Mouse (Mus musculus) layer of hippocampus, adult 18-20 months (tissue): ENCODE measurements around the gene Lpin1. TPM values are rescaled to one million over a fixed set of nuclear protein-coding genes. Genes with fewer than 3 reads are reported as not detected.
A peak's percentile ranks its signal among the peaks of the same experiment; 100 is the strongest.

Experiments
- DNase-seq, 2 experiments: peaks; one replicate each; pipeline ENCODE4 v3.0.0; 2022; ENCODE audit warnings: low spot score in 2 of 2
- total RNA-seq, 2 experiments: library from RNA; stranded (reverse); gene quantifications; 2 replicates each; pipeline ENCODE4 v1.2.3; 2021

The Lpin1 gene
- total RNA-seq, 2 experiments from 2014 or later = 27.3 TPM

- no peak for DNase-seq
Measured at GRCm38 (mm10) chr12:16620230-16620629, 9.5 kb upstream of the Lpin1 start.

GRCm38 (mm10) chr12:16619453-16619852 lies 8.7 kb upstream of the Lpin1 start:
- peak in 1 of 2 experiments; percentile 6 for DNase-seq

GRCm38 (mm10) chr12:16618512-16619274 lies 7.9 kb upstream of the Lpin1 start:
- DNase-seq = peak; percentile 35 to 65

- DNase-seq = peak in 1 of 2 experiments; percentile 27
Measured at GRCm38 (mm10) chr12:16615738-16616137, 5.0 kb upstream of the Lpin1 start.

GRCm38 (mm10) chr12:16614556-16614955 lies 3.8 kb upstream of the Lpin1 start:
- no peak for DNase-seq

GRCm38 (mm10) chr12:16605624-16606023 lies 5.1 kb downstream of the Lpin1 start:
- DNase-seq = peak; percentile 25 to 42

- DNase-seq = no peak
Measured at GRCm38 (mm10) chr12:16602271-16602670, 8.5 kb downstream of the Lpin1 start.

GRCm38 (mm10) chr12:16600374-16600773 lies 10.4 kb downstream of the Lpin1 start:
- no peak for DNase-seq

- no peak for DNase-seq
Measured at GRCm38 (mm10) chr12:16599359-16599758, 11.4 kb downstream of the Lpin1 start.

GRCm38 (mm10) chr12:16593761-16594160 lies 17.0 kb downstream of the Lpin1 start:
- no peak for DNase-seq

- DNase-seq = no peak
Measured at GRCm38 (mm10) chr12:16593014-16593413, 17.8 kb downstream of the Lpin1 start.

GRCm38 (mm10) chr12:16592451-16592850 lies 18.3 kb downstream of the Lpin1 start:
- no peak for DNase-seq

GRCm38 (mm10) chr12:16591453-16592200 lies 19.1 kb downstream of the Lpin1 start:
- peak; percentile 66 to 85 for DNase-seq

GRCm38 (mm10) chr12:16589966-16590365 lies 20.8 kb downstream of the Lpin1 start:
- no peak for DNase-seq

GRCm38 (mm10) chr12:16589204-16589949 lies 21.4 kb downstream of the Lpin1 start:
- peak; percentile 86 to 91 for DNase-seq

- DNase-seq = peak in 1 of 2 experiments; percentile 77
Measured at GRCm38 (mm10) chr12:16588396-16589042, 22.2 kb downstream of the Lpin1 start.

- no peak for DNase-seq
Measured at GRCm38 (mm10) chr12:16587767-16588166, 23.0 kb downstream of the Lpin1 start.

GRCm38 (mm10) chr12:16587111-16587510 lies 23.7 kb downstream of the Lpin1 start:
- no peak for DNase-seq

- DNase-seq = no peak
Measured at GRCm38 (mm10) chr12:16584964-16585363, 25.8 kb downstream of the Lpin1 start.

GRCm38 (mm10) chr12:16584035-16584682 lies 26.6 kb downstream of the Lpin1 start:
- DNase-seq = no peak

- no peak for DNase-seq
Measured at GRCm38 (mm10) chr12:16583313-16583712, 27.5 kb downstream of the Lpin1 start.
